25 mouse cellular contexts compared by ENCODE assay signal in genomic region chr17:86797031-86797430, GRCm38 (mm10).
"Had no signal": no experiment of that assay in that cellular context is flagged by ENCODE, and none has a peak within 500 bp of the region (broad histone marks: within the 10 kb centered on the region; RNA-seq: fewer than 3 reads in every experiment).

No protein-coding gene starts in this region.

- H3K27me3 ChIP-seq: heart, embryonic 13.5 days; heart, embryonic 15.5 days; hindbrain, embryonic 12.5 days; intestine, embryonic 15.5 days; limb, embryonic 13.5 days; limb, embryonic 15.5 days; liver, embryonic 12.5 days had no signal

- H3K9me3 ChIP-seq: heart, embryonic 10.5 days; heart, embryonic 13.5 days; heart, embryonic 15.5 days; hindbrain, embryonic 10.5 days; hindbrain, embryonic 12.5 days; intestine, embryonic 15.5 days; limb, embryonic 13.5 days; limb, embryonic 15.5 days; liver, embryonic 12.5 days had no signal

- H3K9ac ChIP-seq: heart, embryonic 13.5 days; heart, embryonic 15.5 days; hindbrain, embryonic 12.5 days; hindbrain, embryonic 14.5 days; intestine, embryonic 15.5 days; limb, embryonic 13.5 days; limb, embryonic 15.5 days; liver, embryonic 12.5 days; liver, embryonic 14.5 days had no signal

- DNase-seq: gastrocnemius, postnatal 10 days; gastrocnemius, postnatal 25 days; heart, postnatal 10 days; heart, postnatal 4 days; kidney, adult 18-20 months; kidney, adult 8-10 months; kidney, postnatal 10 days; kidney, postnatal 25 days; kidney, postnatal 4 days had no signal

- H3K27ac ChIP-seq: heart, embryonic 13.5 days; hindbrain, embryonic 12.5 days; hindbrain, embryonic 14.5 days; intestine, embryonic 15.5 days; layer of hippocampus, adult 2 months; left cerebral cortex, adult 2 months; limb, embryonic 13.5 days; limb, embryonic 15.5 days; liver, embryonic 12.5 days; liver, embryonic 14.5 days had no signal

- H3K4me2 ChIP-seq: heart, embryonic 13.5 days; heart, embryonic 15.5 days; hindbrain, embryonic 12.5 days; hindbrain, embryonic 14.5 days; intestine, embryonic 15.5 days; limb, embryonic 13.5 days; limb, embryonic 15.5 days; liver, embryonic 12.5 days had no signal

- H3K4me3 ChIP-seq: heart, embryonic 10.5 days; heart, embryonic 13.5 days; heart, embryonic 15.5 days; hindbrain, embryonic 10.5 days; hindbrain, embryonic 12.5 days; intestine, embryonic 15.5 days; layer of hippocampus, adult 2 months; left cerebral cortex, adult 2 months; limb, embryonic 13.5 days; limb, embryonic 15.5 days; liver, embryonic 12.5 days had no signal

- ATAC-seq: hindbrain, embryonic 16.5 days; inflammation-experienced regulatory T-cells, adult 6 months; intestine, embryonic 15.5 days; intestine, postnatal 0 days; liver, embryonic 12.5 days had no signal

- H3K36me3 ChIP-seq: heart, embryonic 10.5 days; heart, embryonic 15.5 days; hindbrain, embryonic 10.5 days; hindbrain, embryonic 12.5 days; intestine, embryonic 15.5 days; limb, embryonic 13.5 days; limb, embryonic 15.5 days; liver, embryonic 12.5 days had no signal
